Mouse (Mus musculus) C2C12 (cell line): ENCODE data around the gene Slc36a3. TPM values are rescaled to one million over a fixed set of nuclear protein-coding genes. Genes with fewer than 3 reads are reported as not detected.

Experiments used
- H3K27me3 ChIP-seq: one replicate; pipeline ENCODE4 v1.6.1; 2011; ENCODE audit not compliant: control insufficient read depth, insufficient read depth, insufficient read length
- H3K36me3 ChIP-seq: one replicate; pipeline ENCODE4 v1.6.1; 2011; ENCODE audit not compliant: control insufficient read depth, insufficient read depth
- H3K4me3 ChIP-seq: one replicate; pipeline ENCODE4 v1.5.1; 2011; ENCODE audit warnings: mild to moderate bottlenecking, control low read depth; ENCODE audit not compliant: poor library complexity, insufficient read depth, severe bottlenecking
- H3K79me2 ChIP-seq: one replicate; pipeline ENCODE4 v1.6.1; 2011; ENCODE audit not compliant: control insufficient read depth, insufficient read depth
- H3K79me3 ChIP-seq: one replicate; pipeline ENCODE4 v1.6.1; 2011; ENCODE audit warnings: low read depth, control low read depth
- H3ac ChIP-seq: one replicate; pipeline ENCODE3; 2011; ENCODE audit warnings: low read depth; ENCODE audit not compliant: control insufficient read depth, insufficient read length
- CEBPB ChIP-seq: IDR thresholded peaks from one replicate; pipeline ENCODE4 v1.6.1; 2011; ENCODE audit warnings: low read depth, mild to moderate bottlenecking, control low read depth, moderate library complexity
- CTCF ChIP-seq: IDR thresholded peaks from one replicate; pipeline ENCODE4 v1.5.1; 2011; ENCODE audit not compliant: control insufficient read depth, insufficient read depth, insufficient read length
- FOSL1 ChIP-seq: IDR thresholded peaks from one replicate; pipeline ENCODE4 v1.8.0; 2011; ENCODE audit warnings: mild to moderate bottlenecking, low read length; ENCODE audit not compliant: poor library complexity, insufficient read depth, severe bottlenecking
- MAX ChIP-seq: IDR thresholded peaks from one replicate; pipeline ENCODE4 v1.6.1; 2011; ENCODE audit warnings: mild to moderate bottlenecking, control low read depth
- MYOD1 ChIP-seq: IDR thresholded peaks from one replicate; pipeline ENCODE4 v1.6.1; 2011; ENCODE audit warnings: low read depth; ENCODE audit not compliant: control insufficient read depth, insufficient read length
- MYOG ChIP-seq: IDR thresholded peaks from one replicate; pipeline ENCODE4 v1.6.1; 2011; ENCODE audit not compliant: control insufficient read depth, insufficient read length; ENCODE audit errors: extremely low read depth
- USF1 ChIP-seq: IDR thresholded peaks from one replicate; pipeline ENCODE4 v1.6.1; 2011; ENCODE audit warnings: low read depth, mild to moderate bottlenecking, control low read depth, moderate library complexity
- polyA plus RNA-seq: library from polyadenylated mRNA; unstranded; fragments of >200 nt; fragmentation: generic; extraction: Trizol; gene quantifications from one replicate; pipeline ENCODE4 v1.2.1, GENCODE M21; 2012; ENCODE audit warnings: missing spikeins

Slc36a3 gene
- polyA plus RNA-seq, 1 experiment = 0.01 TPM

DNA sequence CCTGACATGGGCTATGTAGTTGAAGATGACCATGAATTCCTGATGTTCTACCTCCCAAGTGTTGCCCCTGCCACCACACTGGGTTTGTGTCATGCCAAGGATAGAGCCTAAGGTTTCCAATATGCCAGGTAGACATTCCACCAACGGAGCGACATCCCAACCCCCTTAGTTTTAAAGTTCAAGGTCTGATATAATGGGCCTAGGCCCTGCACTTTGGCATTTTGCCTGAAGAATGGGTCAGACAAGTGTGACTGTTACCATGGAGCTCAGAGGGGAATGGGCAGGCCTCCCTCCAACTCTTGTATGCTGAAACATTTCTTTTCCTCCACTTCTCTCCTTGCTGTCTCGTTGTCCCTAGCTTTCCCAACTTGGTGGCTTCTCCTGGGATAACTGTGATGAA, 48.3 kb downstream of the Slc36a3 start:
- H3K36me3 ChIP-seq = no peaks in the 10 kb centered on the region
- H3K27me3 ChIP-seq = no peaks in the 10 kb centered on the region
- H3K79me3 ChIP-seq = no peaks in the 10 kb centered on the region
- H3ac ChIP-seq = no peak overlapping the region
- TF ChIP-seq USF1 (no peak), MYOD1 (no peak), MAX (no peak), CTCF (no peak), FOSL1 (no peak), CEBPB (no peak), MYOG (no peak)
- no peaks in the 10 kb centered on the region for H3K79me2 ChIP-seq
- no peak overlapping the region for H3K4me3 ChIP-seq

DNA sequence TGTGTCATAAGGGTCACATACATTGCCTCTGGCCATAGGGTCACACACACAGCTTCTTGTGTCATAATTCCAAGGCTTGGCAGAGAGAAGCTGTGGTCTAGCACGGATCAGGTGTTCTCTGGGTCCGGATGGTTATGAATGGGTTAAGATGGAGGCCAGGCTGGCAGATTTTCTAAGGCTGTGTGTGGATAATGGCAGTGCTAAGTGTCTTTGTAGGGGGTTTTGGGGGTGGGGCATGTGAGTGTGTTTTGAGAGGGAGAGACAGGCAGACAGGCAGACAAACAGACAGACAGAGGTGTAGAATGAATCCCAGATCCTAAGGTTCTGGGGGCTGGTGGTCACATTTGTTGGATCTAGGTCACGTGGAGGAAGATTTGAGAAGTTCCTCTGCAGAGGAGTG, 49.5 kb downstream of the Slc36a3 start:
- H3K79me3 ChIP-seq = no peaks in the 10 kb centered on the region
- no peaks in the 10 kb centered on the region for H3K27me3 ChIP-seq
- H3K79me2 ChIP-seq = no peaks in the 10 kb centered on the region
- H3K4me3 ChIP-seq = no peak overlapping the region
- no peaks in the 10 kb centered on the region for H3K36me3 ChIP-seq
- TF ChIP-seq USF1 (peak; percentile 63), FOSL1 (no peak)
- H3ac ChIP-seq = no peak overlapping the region

DNA sequence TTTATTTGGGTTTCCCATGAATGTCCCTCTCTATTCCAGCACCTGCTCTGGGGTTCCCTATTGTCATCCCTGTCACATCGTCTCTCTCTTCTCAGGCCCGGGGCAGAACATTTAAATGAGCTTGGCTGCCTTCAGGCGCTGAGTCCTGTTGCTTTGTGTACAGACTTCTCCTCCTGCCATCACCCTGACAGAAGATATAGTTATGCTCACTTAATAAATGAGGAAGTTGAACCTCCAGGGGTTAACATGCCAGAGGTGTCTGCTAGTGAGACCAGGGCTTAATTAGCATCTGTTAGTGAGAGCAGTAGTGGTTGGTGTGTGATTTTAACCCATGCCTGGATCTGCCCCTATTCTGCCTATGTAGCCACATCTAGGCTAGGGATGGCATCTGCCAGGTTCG, 51.6 kb downstream of the Slc36a3 start:
- TF ChIP-seq CTCF (no peak), MYOD1 (no peak), CEBPB (no peak), USF1 (no peak), FOSL1 (no peak), MYOG (no peak), MAX (no peak)
- no peaks in the 10 kb centered on the region for H3K79me3 ChIP-seq

DNA sequence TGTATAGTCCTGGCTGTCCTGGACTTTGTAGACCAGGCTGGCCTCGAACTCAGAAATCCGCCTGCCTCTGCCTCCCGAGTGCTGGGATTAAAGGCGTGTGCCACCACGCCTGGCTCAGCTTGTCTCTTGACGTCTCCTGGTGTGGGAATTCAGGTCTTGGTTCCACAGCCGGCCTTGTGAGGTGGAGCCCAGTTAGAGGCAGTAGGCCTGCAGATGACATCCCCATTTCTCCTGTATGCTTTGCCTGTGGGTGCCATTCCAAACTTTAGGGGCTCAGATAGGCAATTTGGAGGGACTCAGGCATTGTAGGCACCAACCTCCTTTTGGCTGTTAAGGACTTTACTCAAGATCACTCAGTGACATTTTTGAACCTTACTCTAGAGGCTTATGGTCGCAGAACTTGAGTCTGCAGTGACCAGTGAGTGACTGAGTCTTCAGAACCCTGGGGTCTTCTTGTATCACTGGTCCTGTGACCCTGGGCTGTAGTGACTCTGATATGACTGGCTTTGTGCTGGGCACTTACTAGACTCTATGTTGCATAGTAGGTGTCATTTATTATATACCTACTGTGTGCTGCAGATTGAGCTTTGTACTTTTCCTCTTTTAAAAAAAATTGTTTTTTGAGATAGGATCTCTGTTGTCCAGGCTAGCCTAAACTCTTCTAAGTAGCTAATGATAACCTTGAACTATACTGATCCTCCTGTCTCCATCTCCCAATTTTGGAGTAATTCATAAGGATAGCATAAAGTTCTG, 52.3 kb downstream of the Slc36a3 start:
- H3K79me2 ChIP-seq = no peaks in the 10 kb centered on the region
- no peaks in the 10 kb centered on the region for H3K79me3 ChIP-seq
- H3K4me3 ChIP-seq = no peak overlapping the region
- no peak overlapping the region for H3ac ChIP-seq
- H3K36me3 ChIP-seq = no peaks in the 10 kb centered on the region
- H3K27me3 ChIP-seq = no peaks in the 10 kb centered on the region
- no peak for TF ChIP-seq MYOG
- no peak for TF ChIP-seq MYOD1
- TF ChIP-seq CEBPB = no peak
- TF ChIP-seq MAX = no peak
- TF ChIP-seq USF1 = no peak
- TF ChIP-seq FOSL1 = no peak
- no peak for TF ChIP-seq CTCF

More for the DNA sequence above, 51.6 kb downstream of the Slc36a3 start:
- H3K36me3 ChIP-seq = no peaks in the 10 kb centered on the region
- H3K27me3 ChIP-seq = no peaks in the 10 kb centered on the region
- no peak overlapping the region for H3K4me3 ChIP-seq
- H3K79me2 ChIP-seq = no peaks in the 10 kb centered on the region
- no peak overlapping the region for H3ac ChIP-seq

DNA sequence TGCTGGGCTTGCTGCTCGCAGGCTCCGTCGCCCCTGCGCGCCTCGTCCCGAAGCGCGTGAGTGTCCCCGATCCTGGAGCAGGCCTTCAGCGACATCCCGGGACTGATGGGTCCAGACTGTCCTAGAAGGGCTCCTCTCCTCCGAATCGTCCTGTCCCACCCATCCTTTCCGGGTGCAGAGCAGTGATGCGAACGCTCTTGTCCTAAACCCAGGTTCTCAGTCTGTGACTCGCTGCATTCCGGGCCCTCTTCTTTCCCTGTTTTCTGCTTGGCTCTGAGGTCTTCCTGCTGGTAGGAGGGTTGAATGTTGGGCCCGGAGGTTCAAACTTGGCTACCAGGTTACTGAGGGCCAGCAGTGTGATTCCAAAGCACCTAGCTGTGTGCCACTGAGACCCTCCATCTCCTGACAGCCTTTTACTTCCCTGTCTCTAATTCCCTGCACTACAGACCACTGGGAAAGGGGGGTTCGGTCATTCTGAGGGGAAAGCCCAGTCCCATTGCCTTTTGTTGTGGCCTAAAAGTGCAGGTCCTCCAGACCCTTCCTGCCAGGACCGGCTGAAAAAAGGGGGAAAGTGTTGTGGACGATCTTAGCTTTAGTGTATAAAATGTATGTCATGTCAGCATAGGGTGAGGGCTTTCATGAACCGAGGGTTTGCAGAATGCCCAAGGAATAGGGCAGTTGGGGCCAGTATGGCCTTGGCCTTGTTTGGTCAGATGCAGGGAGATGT, 53.2 kb downstream of the Slc36a3 start:
- H3ac ChIP-seq = peak overlapping the region; percentile 54

More for the DNA sequence above, 53.2 kb downstream of the Slc36a3 start:
- no peaks in the 10 kb centered on the region for H3K36me3 ChIP-seq
- no peaks in the 10 kb centered on the region for H3K79me2 ChIP-seq
- H3K4me3 ChIP-seq = no peak overlapping the region
- no peaks in the 10 kb centered on the region for H3K79me3 ChIP-seq
- H3K27me3 ChIP-seq = no peaks in the 10 kb centered on the region
- TF ChIP-seq MYOD1 (no peak), FOSL1 (no peak), MAX (no peak), USF1 (no peak), CTCF (no peak), MYOG (no peak), CEBPB (no peak)
